Mouse (Mus musculus) stomach, embryonic 16.5 days (tissue): ENCODE data around the gene Nupr1. TPM values are rescaled to one million over a fixed set of nuclear protein-coding genes. Genes with fewer than 3 reads are reported as not detected.

ENCODE experiments used
- ATAC-seq: fragments of 200-750 bp; cut with Nextera tagmentation; 2 replicates; pipeline ENCODE4 v1.8.0; 2017; ENCODE audit warnings: moderate number of reproducible peaks, moderate TSS enrichment; ENCODE audit not compliant: insufficient read depth, low FRiP score
- H3K27ac ChIP-seq: fragments of 300-500 bp; sonication (generic); 2 replicates; pipeline ENCODE4 v1.5.1; 2014; ENCODE audit warnings: low read length
- H3K27me3 ChIP-seq: fragments of 300-500 bp; sonication (generic); 2 replicates; pipeline ENCODE4 v1.6.1; 2014; ENCODE audit warnings: low read length, control low read depth, mixed read lengths; ENCODE audit not compliant: control insufficient read depth, insufficient read depth
- H3K36me3 ChIP-seq: fragments of 300-500 bp; sonication (generic); 2 replicates; pipeline ENCODE4 v1.6.1; 2014; ENCODE audit warnings: low read length; ENCODE audit not compliant: control insufficient read depth, insufficient read depth
- H3K4me1 ChIP-seq: fragments of 300-500 bp; sonication (generic); 2 replicates; pipeline ENCODE4 v1.6.1; 2014; ENCODE audit warnings: low read length, control low read depth, mixed read lengths; ENCODE audit not compliant: control insufficient read depth, insufficient read depth
- H3K4me2 ChIP-seq: fragments of 300-500 bp; sonication (generic); 2 replicates; pipeline ENCODE4 v1.6.1; 2014; ENCODE audit warnings: low read depth, low read length, mixed read lengths
- H3K4me3 ChIP-seq: fragments of 300-500 bp; sonication (generic); replicated peaks from 2 replicates; pipeline ENCODE4 v1.5.1; 2014; ENCODE audit warnings: mild to moderate bottlenecking, low read length
- H3K9ac ChIP-seq: fragments of 300-500 bp; sonication (generic); 2 replicates; pipeline ENCODE4 v1.6.1; 2014; ENCODE audit warnings: low read length
- H3K9me3 ChIP-seq: fragments of 300-500 bp; sonication (generic); replicated peaks from 2 replicates; pipeline ENCODE4 v1.6.1; 2016; ENCODE audit warnings: low read length, control low read depth; ENCODE audit not compliant: control insufficient read depth
- WGBS: fragments of 180-500 bp; shearing (Covaris S2); extraction: QIAGEN DNeasy Blood & Tissue Kit; methylation state at CpG from one replicate; pipeline ENCODE4 v1.1.7; 2014; 5-methylcytosine and 5-hydroxymethylcytosine counted together
- polyA plus RNA-seq: library from polyadenylated mRNA; unstranded; fragments of >200 nt; fragmentation: Nextera tagmentation; extraction: Ambion mirVana; gene quantifications from 2 replicates; pipeline ENCODE4 v1.2.1, GENCODE M21; 2015

The Nupr1 gene
- polyA plus RNA-seq, 1 experiment from 2014 or later: 141 TPM

DNA sequence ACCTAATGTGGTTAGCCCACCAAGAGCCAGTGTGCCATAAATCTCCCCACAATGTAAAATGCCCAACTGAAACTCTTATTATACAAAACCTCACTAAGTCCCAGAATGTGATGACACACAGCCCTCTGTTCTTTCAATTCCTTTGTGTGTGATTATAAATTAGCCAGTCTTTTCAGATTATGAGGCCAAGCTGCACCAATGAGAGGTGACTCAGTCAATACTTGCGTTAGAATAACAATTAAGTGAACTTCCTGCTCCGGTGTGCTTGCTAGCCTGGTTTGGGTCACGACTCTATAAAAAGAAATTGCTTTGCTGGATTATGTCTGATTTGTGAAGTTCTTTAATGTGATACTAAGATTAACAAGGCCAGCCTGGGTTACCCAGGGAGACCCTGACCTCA, 746 bp downstream of the Nupr1 start:
- Histone ChIP-seq H3K4me3 (no peak overlapping the region), H3K9me3 (no peaks in the 10 kb centered on the region), H3K9ac (no peak overlapping the region), H3K4me2 (no peak overlapping the region), H3K4me1 (peaks cover 20% of the 10 kb centered on the region), H3K27me3 (no peaks in the 10 kb centered on the region), H3K27ac (peak overlapping the region; percentile 59), H3K36me3 (no peaks in the 10 kb centered on the region)
- ATAC-seq: no peak
- 35% methylated on average over 3 of the region's 3 CpGs for WGBS

- H3K4me1 ChIP-seq: peaks cover 16% of the 10 kb centered on the region; the same call in 1 of the 2 replicates
- no peaks in the 10 kb centered on the region for H3K36me3 ChIP-seq
- H3K27me3 ChIP-seq: no peaks in the 10 kb centered on the region
- H3K4me3 ChIP-seq: no peak overlapping the region
- H3K27ac ChIP-seq: peak overlapping the region; percentile 47; the same call in 1 of the 2 replicates
- no peak for ATAC-seq
- peak overlapping the region; percentile 46; the same call in 1 of the 2 replicates for H3K9ac ChIP-seq
- no peak overlapping the region for H3K4me2 ChIP-seq
- 53% methylated on average over 6 of the region's 6 CpGs for WGBS
- H3K9me3 ChIP-seq: no peaks in the 10 kb centered on the region
These were observed 2.5 kb downstream of the Nupr1 start for GRCm38 (mm10) chr7:126628111-126628510.

GRCm38 (mm10) chr7:126625807-126626600, 4.7 kb downstream of the Nupr1 start:
- no peak; the same call in 1 of the 2 replicates for ATAC-seq
- no peaks in the 10 kb centered on the region for H3K36me3 ChIP-seq

DNA sequence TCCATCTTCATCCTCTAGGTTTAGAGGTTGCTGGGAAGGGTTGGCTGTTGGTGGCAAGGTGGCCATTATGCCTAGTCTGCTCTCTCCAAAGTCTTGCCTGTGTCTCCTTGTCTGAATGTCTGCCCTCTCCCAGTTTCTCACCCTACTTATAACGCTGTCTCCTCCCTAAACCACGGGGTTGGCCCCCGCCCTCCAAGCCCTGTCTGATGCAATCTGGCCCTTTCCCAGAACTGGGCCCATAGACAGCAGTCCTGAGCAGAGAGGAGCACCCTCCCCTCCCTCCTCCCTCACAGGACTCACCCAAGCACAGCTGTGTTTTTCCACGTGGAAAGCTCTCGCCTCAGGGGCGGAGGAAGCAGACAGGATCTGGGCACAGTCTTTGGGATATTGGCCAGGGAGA, 5.3 kb downstream of the Nupr1 start:
- Histone ChIP-seq H3K9ac (peak overlapping the region; percentile 40), H3K4me3 (peak overlapping the region; percentile 25), H3K4me1 (peaks cover 13% of the 10 kb centered on the region; the same call in 1 of the 2 replicates), H3K27ac (peak overlapping the region; percentile 47; the same call in 1 of the 2 replicates), H3K4me2 (peak overlapping the region; percentile 37), H3K36me3 (no peaks in the 10 kb centered on the region), H3K27me3 (no peaks in the 10 kb centered on the region), H3K9me3 (no peaks in the 10 kb centered on the region)
- WGBS: 30% methylated on average over 6 of the region's 6 CpGs
- peak; percentile 87 for ATAC-seq

More at GRCm38 (mm10) chr7:126625807-126626600, 4.7 kb downstream of the Nupr1 start:
- H3K4me2 ChIP-seq: peak overlapping the region; percentile 37; the same call in 1 of the 2 replicates
- H3K9me3 ChIP-seq: no peaks in the 10 kb centered on the region
- peak overlapping the region; percentile 47; the same call in 1 of the 2 replicates for H3K27ac ChIP-seq
- no peak overlapping the region for H3K4me3 ChIP-seq
- H3K27me3 ChIP-seq: no peaks in the 10 kb centered on the region
- H3K4me1 ChIP-seq: peaks cover 13% of the 10 kb centered on the region; the same call in 1 of the 2 replicates
- 86% methylated on average over 3 of the region's 3 CpGs for WGBS
- peak overlapping the region; percentile 40; the same call in 1 of the 2 replicates for H3K9ac ChIP-seq

- Histone ChIP-seq H3K36me3 (no peaks in the 10 kb centered on the region), H3K27me3 (no peaks in the 10 kb centered on the region), H3K4me2 (peak overlapping the region; percentile 37), H3K9ac (peak overlapping the region; percentile 2), H3K9me3 (no peaks in the 10 kb centered on the region), H3K4me3 (peak overlapping the region; percentile 25), H3K4me1 (peaks cover 13% of the 10 kb centered on the region; the same call in 1 of the 2 replicates), H3K27ac (peak overlapping the region; percentile 47; the same call in 1 of the 2 replicates)
- ATAC-seq: no peak
- WGBS: 68% methylated on average over 16 of the region's 16 CpGs
These were observed 5.9 kb downstream of the Nupr1 start for GRCm38 (mm10) chr7:126624774-126625173.

DNA sequence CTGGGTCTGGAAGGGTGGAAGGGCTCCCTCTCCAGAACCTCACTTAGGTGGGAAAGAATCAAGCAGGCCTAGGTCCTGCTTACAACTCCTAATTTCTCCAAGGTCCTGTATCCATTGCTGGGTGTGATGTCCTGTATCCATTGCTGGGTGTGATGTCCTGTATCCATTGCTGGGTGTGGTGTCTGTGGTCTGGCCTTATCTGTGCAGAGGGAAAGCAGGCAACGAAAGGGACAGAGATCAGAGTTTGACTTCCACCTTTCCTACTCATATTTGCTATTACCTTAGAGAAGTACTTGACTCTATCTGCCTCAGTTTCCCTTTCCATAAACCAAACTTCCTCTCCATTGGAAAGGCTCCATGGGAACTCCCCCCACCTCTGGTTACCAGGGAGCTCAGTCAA, 7.3 kb downstream of the Nupr1 start:
- 83% methylated on average over 1 of the region's 1 CpGs for WGBS
- no peak overlapping the region for H3K4me2 ChIP-seq
- H3K9ac ChIP-seq: no peak overlapping the region
- no peaks in the 10 kb centered on the region for H3K36me3 ChIP-seq
- H3K9me3 ChIP-seq: no peaks in the 10 kb centered on the region
- no peaks in the 10 kb centered on the region for H3K27me3 ChIP-seq
- H3K4me1 ChIP-seq: peaks cover 11% of the 10 kb centered on the region; the same call in 1 of the 2 replicates
- H3K4me3 ChIP-seq: no peak overlapping the region
- no peak overlapping the region for H3K27ac ChIP-seq
- no peak for ATAC-seq

GRCm38 (mm10) chr7:126621452-126622359, 9.0 kb downstream of the Nupr1 start:
- 70% methylated on average over 9 of the region's 9 CpGs for WGBS
- Histone ChIP-seq H3K27ac (no peak overlapping the region), H3K4me1 (peaks cover 9% of the 10 kb centered on the region; the same call in 1 of the 2 replicates), H3K36me3 (no peaks in the 10 kb centered on the region), H3K4me3 (no peak overlapping the region), H3K4me2 (no peak overlapping the region), H3K9ac (no peak overlapping the region), H3K27me3 (no peaks in the 10 kb centered on the region), H3K9me3 (no peaks in the 10 kb centered on the region)
- ATAC-seq: no peak

- Histone ChIP-seq H3K27ac (no peak overlapping the region), H3K4me1 (no peaks in the 10 kb centered on the region), H3K9me3 (no peaks in the 10 kb centered on the region), H3K4me2 (no peak overlapping the region), H3K4me3 (no peak overlapping the region), H3K27me3 (no peaks in the 10 kb centered on the region), H3K9ac (no peak overlapping the region), H3K36me3 (no peaks in the 10 kb centered on the region)
- ATAC-seq: no peak
- 67% methylated on average over 10 of the region's 10 CpGs for WGBS
These were observed 10.9 kb downstream of the Nupr1 start for GRCm38 (mm10) chr7:126619559-126620275.
